Mouse (Mus musculus) small intestine, adult 2 months (tissue): ENCODE measurements around the gene Dot1l.

Source experiments
- CTCF ChIP-seq: fragments of 200-500 bp; IDR thresholded peaks from 2 replicates; pipeline ENCODE4 v1.5.1; 2012; ENCODE audit warnings: low read depth, mild to moderate bottlenecking, control low read depth, inconsistent platforms, low read length, moderate library complexity, mixed read lengths; ENCODE audit not compliant: insufficient replicate concordance, insufficient read length; ENCODE audit errors: extremely low read depth
- POLR2A ChIP-seq: fragments of 200-500 bp; IDR thresholded peaks from 2 replicates; pipeline ENCODE4 v1.6.1; 2012; ENCODE audit warnings: low read depth, mild to moderate bottlenecking, control low read depth, inconsistent platforms, low read length, moderate library complexity

DNA sequence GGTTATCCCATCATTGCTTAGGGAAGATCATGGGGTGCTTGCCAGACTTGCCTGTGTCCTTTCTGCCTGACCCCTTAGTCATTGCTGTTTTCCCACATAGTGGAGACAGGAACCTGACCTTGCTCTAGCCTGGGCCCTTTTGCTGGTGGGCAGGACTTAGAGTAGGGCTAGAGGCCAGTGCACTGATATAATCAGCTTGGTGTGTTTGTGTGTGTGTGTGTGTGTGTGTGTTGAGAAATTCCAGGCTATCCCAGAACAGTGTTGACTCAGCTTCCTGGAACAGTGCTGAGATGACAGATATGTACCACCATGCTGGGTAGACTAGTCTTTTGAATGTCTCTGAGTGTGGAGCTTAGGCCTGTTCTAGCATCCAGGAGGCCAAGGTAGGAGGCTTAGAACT lies 24.6 kb downstream of the Dot1l start:
- TF ChIP-seq CTCF (no peak), POLR2A (no peak)
